Mouse (Mus musculus) cerebellum, adult 2 months (tissue): Measurements from ENCODE around the gene Hoxc5.

Experiments
- CTCF ChIP-seq: fragments of 200-500 bp; IDR thresholded peaks from 2 replicates; pipeline ENCODE4 v1.5.1; 2011; ENCODE audit warnings: low read depth, mild to moderate bottlenecking, control low read depth, low read length, moderate library complexity, borderline replicate concordance; ENCODE audit not compliant: insufficient read depth
- POLR2A ChIP-seq: fragments of 200-500 bp; IDR thresholded peaks from 2 replicates; pipeline ENCODE4 v1.6.1; 2011; ENCODE audit warnings: low read length, control low read depth, borderline replicate concordance; ENCODE audit not compliant: insufficient read depth

DNA sequence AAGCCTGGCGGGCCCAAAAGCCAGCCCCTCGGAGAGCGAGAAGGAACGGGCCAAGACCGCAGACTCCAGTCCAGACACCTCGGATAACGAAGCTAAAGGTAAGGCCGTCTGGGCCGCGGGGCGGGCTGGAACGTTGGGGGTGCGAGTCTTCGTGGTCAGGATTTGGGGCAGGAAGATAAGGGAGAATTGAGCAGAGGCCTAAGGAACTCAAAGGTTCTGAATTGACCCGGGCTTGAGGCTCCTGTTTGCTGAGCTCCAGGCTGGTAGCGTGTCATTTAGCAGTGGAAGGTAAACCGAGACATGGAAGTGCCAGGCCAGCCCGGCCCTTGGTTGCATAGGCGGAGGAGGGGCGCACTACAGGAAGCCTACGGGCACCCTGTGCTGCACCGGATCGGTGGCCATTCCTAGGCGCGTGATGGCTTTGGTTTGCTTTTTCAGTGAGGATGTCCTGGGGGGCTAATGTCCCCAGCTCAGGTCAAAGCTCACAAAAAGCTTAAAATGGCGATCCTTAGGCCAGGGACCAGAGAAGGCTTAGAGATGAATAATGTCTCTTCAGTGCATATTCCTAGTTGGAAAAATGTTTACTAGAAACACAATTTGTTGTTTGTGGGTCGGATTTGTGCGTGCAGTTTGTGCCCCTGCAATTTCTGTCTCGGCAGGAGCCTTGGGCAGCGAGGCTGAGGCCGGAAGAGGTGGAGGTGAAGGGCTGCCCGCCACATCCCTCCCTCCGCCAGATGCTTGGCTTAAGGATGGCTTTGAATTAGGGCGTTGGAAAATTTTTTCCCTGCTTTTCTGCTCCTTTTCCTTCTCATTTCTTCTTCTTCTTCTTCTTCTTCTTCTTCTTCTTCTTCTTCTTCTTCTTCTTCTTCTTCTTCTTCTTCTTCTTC is 511 bp downstream of the Hoxc5 start:
- TF ChIP-seq CTCF (no peak), POLR2A (no peak)
